Mouse (Mus musculus): ENCODE measurements around the gene Tcte3. TPM values are rescaled to one million over a fixed set of nuclear protein-coding genes. Genes with fewer than 3 reads are reported as not detected.
A peak's percentile ranks its signal among the peaks of the same experiment; 100 is the strongest.
"Not testable (repeated sequence)": the region's sequence is repeated elsewhere in the genome, so short reads cannot be mapped to it uniquely, and the experiment has no call there.

The Tcte3 gene
- polyA plus RNA-seq, 2 experiments from 2014 or later, result 5.5 TPM; not detected in 1

DNA sequence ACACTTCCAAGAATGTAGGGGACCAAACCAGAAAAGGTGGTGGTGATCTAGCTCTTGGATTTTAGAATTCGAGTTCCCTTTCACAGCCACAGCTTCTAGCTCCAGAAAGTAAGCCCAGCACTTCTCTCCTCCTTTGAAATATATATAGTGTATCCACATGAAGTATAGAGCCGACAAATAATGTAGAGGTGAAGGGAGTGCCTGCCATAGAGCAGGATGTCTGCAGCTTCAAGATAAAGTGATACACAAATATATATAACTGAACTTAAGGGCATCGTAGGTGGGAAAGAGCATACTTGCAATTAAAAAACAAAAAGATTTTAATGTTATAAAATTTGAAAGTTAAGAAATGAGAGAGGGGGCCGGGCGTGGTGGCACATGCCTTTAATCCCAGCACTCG lies 15.8 kb downstream of the Tcte3 start:
- not testable (repeated sequence) for ATAC-seq

DNA sequence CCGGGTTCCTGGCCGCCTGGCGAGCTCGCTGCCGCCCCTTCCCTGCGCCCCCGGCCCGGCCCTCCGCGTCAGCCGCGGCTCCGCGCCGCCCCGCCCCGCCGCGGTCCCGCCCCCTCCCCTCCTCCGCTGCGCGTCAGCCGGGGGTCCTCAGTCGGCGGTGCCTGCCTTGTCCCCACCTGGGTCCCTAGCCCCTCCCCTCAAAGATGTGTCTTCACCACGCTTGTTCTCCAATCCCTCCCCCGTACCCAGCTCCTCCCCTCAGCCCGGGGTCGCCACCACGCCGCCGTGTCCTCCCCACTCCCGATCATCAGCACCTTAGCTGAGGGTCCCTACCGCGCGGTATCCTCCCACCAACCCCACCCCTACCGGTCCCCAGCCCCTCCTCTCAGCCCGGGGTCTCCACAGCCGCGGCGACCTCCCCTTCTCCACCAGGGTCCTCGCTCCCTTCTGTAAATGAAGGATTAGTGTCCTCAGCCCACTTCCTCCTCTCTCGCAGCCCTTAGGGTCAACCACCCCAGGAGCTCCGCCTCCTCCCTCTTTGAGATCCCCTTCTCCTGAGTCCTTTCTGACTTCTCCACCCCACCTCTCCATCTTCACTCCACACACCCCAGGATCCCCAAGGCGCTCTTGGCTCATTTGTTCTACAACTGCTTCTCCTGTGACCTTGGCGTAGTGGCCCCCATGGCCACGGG lies 16.6 kb downstream of the Tcte3 start:
- peak; percentile 55 for ATAC-seq

DNA sequence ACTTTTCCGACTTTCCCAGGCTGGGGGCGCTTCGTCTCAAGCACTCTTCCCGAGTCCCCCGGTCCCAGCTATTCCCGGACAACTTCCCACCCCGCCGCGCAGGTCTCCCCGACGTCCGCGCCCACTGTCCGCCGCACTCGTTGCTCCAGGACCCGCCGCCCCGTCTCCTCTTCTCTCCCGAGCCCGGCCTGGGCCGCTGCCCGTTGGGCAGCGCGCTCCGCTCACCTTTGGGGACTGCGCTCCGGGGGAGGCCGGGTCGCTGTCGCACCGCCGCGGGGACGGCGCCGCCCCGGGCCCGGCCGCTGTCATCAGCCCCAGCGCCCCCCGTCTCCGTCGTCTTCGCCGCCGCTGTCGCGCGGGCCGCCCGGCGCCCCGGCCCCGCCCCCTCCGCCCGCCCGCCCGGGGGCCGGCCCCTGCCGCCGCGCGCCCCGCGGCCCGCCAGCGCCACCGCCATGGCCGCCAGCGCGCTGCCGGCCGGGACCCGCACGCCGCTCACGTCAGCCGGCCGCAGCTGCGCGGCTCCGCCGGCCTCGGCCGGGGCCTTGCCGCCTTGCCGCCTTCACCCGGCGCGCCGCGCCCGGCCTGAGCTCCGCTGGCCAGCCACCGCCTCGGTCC lies 17.3 kb downstream of the Tcte3 start:
- ATAC-seq, result peak; percentile 57

DNA sequence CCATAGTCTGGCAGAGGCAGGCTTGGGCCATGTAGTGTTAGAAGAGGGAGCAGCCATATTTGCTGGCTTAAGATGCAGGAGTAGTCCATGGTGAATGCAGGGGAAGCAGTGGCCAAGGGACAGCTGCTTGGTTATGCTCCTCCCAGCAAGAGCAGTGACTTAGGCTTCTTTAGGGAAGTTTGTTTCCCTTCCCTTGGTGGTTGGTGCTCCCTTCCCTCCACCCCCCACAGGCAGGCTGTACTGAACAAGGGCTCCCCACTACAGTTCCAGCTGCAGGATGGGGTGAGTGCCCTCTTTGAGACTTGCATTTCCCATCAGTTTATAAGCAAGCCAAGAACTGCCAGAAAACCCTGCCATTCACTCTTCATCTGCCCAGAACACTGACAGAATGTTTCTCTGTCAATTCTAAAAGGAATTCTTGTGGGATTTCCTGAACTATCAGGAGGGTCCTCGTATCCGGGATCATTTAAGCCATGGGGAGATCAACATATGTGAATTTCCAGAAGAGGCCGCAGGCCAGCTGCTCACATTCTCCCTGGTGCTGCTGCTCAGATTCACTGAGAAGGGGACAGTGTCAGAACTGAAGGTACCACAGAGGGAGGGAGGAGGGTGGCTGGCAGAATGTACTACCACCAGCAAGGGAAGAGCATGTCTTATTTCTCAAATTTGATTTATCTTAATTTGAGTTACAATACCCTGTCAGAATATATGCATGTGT lies 19.6 kb downstream of the Tcte3 start:
- ATAC-seq, result not testable (repeated sequence)

DNA sequence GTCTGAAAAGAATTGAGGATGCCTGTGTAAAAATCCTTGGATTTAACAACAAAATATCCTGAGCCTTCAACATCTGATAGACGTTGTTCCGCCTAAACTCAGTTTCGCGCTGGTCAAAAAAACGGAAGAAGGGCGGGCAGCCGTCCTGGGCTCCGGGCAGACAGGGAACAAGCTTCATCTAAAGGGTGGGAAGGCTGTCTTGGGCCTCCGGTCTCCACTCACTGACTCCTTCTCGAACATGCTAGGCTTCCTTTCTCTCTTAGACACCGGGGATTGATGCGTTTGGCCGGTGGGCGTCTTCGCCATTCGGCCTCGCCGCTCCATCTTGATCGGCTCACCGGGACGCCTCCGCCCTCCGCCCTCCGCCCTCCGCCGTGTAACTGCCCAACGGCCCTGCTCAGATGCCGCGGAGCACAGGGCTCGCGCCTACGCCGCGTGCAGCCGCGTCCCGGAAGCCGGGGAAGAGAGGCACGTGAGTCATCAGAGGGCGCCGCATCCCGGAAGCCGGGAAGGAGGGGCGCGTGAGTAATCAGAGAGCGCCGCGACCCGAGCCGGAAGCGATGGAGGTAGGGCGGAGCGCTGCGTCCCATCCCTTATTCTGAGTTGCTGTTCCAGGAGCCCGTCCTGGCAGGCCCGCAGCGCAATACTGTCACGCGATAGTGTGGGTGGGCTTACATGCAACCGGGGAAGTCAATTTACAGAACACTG lies 31.4 kb downstream of the Tcte3 start, which contains the start of gene Gm3435:
Gene Gm3435 (plus strand): TSS at position 471 of the 708 bp plus-strand sequence.
- ATAC-seq, result peak; percentile 92

DNA sequence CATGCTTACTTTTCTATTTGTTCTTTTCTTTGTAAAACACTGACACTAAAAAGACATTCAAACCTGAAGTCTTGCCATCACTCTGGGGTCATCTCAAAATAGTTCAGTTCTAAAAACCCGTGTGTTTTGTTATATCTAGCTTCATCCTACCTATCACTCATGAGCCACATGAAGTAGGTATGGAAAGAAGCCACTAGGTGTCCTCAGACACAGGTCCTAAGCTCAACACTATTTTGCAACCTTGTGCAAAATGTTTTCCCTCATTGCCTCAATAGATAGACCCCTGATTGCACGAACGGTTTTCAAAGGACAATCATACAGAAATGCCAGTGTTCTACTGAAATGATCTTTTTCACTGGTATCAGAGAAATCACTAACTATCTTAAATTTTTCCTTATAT lies 32.2 kb downstream of the Tcte3 start:
- ATAC-seq, result peak; percentile 64

DNA sequence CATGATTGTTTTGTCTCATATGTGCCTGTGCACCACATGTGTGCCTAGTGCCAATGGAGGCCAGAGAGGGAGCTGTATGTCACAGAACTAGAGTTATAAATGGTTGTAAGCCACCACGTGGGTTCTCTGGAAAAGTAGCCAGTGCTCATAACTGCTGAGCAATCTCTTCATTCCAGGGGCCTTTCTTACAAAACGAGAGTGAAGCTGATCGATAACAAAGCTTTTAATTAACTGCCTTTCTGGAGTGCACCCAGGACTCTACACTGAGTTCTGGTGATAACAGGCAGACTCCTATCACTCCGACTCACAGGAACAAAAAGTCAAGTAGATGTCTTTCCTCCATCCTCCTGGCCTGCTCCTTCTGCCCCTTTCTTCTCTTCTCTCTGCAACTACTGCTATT lies 41.2 kb downstream of the Tcte3 start:
- not testable (repeated sequence) for ATAC-seq

DNA sequence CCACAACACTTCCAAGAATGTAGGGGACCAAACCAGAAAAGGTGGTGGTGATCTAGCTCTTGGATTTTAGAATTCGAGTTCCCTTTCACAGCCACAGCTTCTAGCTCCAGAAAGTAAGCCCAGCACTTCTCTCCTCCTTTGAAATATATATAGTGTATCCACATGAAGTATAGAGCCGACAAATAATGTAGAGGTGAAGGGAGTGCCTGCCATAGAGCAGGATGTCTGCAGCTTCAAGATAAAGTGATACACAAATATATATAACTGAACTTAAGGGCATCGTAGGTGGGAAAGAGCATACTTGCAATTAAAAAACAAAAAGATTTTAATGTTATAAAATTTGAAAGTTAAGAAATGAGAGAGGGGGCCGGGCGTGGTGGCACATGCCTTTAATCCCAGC lies 47.1 kb downstream of the Tcte3 start:
- ATAC-seq, result not testable (repeated sequence)

DNA sequence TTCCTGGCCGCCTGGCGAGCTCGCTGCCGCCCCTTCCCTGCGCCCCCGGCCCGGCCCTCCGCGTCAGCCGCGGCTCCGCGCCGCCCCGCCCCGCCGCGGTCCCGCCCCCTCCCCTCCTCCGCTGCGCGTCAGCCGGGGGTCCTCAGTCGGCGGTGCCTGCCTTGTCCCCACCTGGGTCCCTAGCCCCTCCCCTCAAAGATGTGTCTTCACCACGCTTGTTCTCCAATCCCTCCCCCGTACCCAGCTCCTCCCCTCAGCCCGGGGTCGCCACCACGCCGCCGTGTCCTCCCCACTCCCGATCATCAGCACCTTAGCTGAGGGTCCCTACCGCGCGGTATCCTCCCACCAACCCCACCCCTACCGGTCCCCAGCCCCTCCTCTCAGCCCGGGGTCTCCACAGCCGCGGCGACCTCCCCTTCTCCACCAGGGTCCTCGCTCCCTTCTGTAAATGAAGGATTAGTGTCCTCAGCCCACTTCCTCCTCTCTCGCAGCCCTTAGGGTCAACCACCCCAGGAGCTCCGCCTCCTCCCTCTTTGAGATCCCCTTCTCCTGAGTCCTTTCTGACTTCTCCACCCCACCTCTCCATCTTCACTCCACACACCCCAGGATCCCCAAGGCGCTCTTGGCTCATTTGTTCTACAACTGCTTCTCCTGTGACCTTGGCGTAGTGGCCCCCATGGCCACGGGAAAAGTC lies 48.0 kb downstream of the Tcte3 start:
- peak; percentile 43 for ATAC-seq

DNA sequence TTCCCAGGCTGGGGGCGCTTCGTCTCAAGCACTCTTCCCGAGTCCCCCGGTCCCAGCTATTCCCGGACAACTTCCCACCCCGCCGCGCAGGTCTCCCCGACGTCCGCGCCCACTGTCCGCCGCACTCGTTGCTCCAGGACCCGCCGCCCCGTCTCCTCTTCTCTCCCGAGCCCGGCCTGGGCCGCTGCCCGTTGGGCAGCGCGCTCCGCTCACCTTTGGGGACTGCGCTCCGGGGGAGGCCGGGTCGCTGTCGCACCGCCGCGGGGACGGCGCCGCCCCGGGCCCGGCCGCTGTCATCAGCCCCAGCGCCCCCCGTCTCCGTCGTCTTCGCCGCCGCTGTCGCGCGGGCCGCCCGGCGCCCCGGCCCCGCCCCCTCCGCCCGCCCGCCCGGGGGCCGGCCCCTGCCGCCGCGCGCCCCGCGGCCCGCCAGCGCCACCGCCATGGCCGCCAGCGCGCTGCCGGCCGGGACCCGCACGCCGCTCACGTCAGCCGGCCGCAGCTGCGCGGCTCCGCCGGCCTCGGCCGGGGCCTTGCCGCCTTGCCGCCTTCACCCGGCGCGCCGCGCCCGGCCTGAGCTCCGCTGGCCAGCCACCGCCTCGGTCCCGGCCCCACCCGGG lies 48.7 kb downstream of the Tcte3 start:
- ATAC-seq, result peak; percentile 64

DNA sequence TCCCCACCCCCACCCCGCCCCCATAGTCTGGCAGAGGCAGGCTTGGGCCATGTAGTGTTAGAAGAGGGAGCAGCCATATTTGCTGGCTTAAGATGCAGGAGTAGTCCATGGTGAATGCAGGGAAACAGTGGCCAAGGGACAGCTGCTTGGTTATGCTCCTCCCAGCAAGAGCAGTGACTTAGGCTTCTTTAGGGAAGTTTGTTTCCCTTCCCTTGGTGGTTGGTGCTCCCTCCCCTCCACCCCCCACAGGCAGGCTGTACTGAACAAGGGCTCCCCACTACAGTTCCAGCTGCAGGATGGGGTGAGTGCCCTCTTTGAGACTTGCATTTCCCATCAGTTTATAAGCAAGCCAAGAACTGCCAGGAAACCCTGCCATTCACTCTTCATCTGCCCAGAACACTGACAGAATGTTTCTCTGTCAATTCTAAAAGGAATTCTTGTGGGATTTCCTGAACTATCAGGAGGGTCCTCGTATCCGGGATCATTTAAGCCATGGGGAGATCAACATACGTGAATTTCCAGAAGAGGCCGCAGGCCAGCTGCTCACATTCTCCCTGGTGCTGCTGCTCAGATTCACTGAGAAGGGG lies 51.1 kb downstream of the Tcte3 start:
- ATAC-seq, result not testable (repeated sequence)

DNA sequence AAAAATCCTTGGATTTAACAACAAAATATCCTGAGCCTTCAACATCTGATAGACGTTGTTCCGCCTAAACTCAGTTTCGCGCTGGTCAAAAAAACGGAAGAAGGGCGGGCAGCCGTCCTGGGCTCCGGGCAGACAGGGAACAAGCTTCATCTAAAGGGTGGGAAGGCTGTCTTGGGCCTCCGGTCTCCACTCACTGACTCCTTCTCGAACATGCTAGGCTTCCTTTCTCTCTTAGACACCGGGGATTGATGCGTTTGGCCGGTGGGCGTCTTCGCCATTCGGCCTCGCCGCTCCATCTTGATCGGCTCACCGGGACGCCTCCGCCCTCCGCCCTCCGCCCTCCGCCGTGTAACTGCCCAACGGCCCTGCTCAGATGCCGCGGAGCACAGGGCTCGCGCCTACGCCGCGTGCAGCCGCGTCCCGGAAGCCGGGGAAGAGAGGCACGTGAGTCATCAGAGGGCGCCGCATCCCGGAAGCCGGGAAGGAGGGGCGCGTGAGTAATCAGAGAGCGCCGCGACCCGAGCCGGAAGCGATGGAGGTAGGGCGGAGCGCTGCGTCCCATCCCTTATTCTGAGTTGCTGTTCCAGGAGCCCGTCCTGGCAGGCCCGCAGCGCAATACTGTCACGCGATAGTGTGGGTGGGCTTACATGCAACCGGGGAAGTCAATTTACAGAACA lies 62.8 kb downstream of the Tcte3 start, which contains the start of the genes 9030025P20Rik and Gm3417:
Gene 9030025P20Rik (plus strand): TSS at position 107 of the 677 bp plus-strand sequence.
Gene Gm3417 (minus strand): TSS at position 429 of the 677 bp plus-strand sequence.
- ATAC-seq, result peak; percentile 95

DNA sequence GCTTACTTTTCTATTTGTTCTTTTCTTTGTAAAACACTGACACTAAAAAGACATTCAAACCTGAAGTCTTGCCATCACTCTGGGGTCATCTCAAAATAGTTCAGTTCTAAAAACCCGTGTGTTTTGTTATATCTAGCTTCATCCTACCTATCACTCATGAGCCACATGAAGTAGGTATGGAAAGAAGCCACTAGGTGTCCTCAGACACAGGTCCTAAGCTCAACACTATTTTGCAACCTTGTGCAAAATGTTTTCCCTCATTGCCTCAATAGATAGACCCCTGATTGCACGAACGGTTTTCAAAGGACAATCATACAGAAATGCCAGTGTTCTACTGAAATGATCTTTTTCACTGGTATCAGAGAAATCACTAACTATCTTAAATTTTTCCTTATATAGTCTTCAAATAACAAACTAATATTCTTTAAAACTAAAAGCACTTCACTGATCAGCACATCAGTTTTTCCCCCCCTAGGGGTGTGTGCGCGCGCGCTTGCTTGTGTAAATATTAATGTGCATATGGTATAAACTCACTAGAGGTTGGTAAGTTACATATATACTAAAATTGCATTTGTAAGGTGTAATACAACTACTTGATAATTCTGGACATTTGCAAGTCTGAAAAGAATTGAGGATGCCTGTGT lies 63.4 kb downstream of the Tcte3 start:
- ATAC-seq, result peak; percentile 67

Other genes starting within 250 kb of the Tcte3 start
- gene Wdr27, start 98.3 kb downstream of the Tcte3 start, polyA plus RNA-seq (2017; shearing (Covaris generic)), result under 1 TPM in 1 of 2 experiments, not detected in 1; 0.57 TPM
- gene 1600012H06Rik, start 98.3 kb downstream of the Tcte3 start, polyA plus RNA-seq (2017; shearing (Covaris generic)), result 10 to 100 TPM; 18.3 to 19.1 TPM
- 10 to 100 TPM; 12.0 to 15.2 TPM for gene Phf10, start 80.2 kb downstream of the Tcte3 start, polyA plus RNA-seq (2017; shearing (Covaris generic))
- gene 9030025P20Rik, start 63.0 kb downstream of the Tcte3 start, polyA plus RNA-seq (2017; shearing (Covaris generic)), result 10 to 100 TPM; 43.4 to 66.1 TPM
- 1 to 10 TPM; 3.1 to 3.3 TPM for gene Gm3417, start 62.7 kb downstream of the Tcte3 start, polyA plus RNA-seq (2017; shearing (Covaris generic))
- 10 to 100 TPM in 1 of 2 experiments, 1 to 10 TPM in 1; 5.6 to 10.9 TPM for gene Gm3435, start 31.3 kb downstream of the Tcte3 start, polyA plus RNA-seq (2017; shearing (Covaris generic))
- 100 to 1,000 TPM; 102 to 158 TPM for gene Ermard, start 280 bp downstream of the Tcte3 start, polyA plus RNA-seq (2017; shearing (Covaris generic))
- gene Gm3448, start within 50 bp of the Tcte3 start, polyA plus RNA-seq (2017; shearing (Covaris generic)), result 1 to 10 TPM; 2.1 to 4.7 TPM

Measured in activated CD4-positive, CD25-positive, alpha-beta regulatory T cell, adult 4 months (primary cell).